Mouse (Mus musculus) embryonic facial prominence, embryonic 13.5 days (tissue): ENCODE results near the gene Trp73. TPM values are rescaled to one million over a fixed set of nuclear protein-coding genes. Genes with fewer than 3 reads are reported as not detected.

Source experiments
- ATAC-seq: fragments of 200-750 bp; cut with Nextera tagmentation; 2 replicates; pipeline ENCODE4 v1.8.0; 2017; ENCODE audit warnings: low read depth; ENCODE audit not compliant: insufficient number of reproducible peaks, insufficient read depth, low FRiP score, low TSS enrichment
- H3K27ac ChIP-seq: fragments of 300-500 bp; sonication (generic); 2 replicates; pipeline ENCODE4 v1.5.1; 2015; ENCODE audit warnings: moderate library complexity, mild to moderate bottlenecking, inconsistent platforms
- H3K27me3 ChIP-seq: fragments of 300-500 bp; sonication (generic); 2 replicates; pipeline ENCODE4 v1.6.1; 2015; ENCODE audit warnings: mild to moderate bottlenecking, inconsistent platforms
- H3K36me3 ChIP-seq: fragments of 300-500 bp; sonication (generic); 2 replicates; pipeline ENCODE4 v1.6.1; 2015; ENCODE audit warnings: mild to moderate bottlenecking, inconsistent platforms
- H3K4me1 ChIP-seq: fragments of 300-500 bp; sonication (generic); 2 replicates; pipeline ENCODE4 v1.6.1; 2015; ENCODE audit warnings: inconsistent platforms
- H3K4me2 ChIP-seq: fragments of 300-500 bp; sonication (generic); 2 replicates; pipeline ENCODE4 v1.6.1; 2015; ENCODE audit warnings: moderate library complexity, mild to moderate bottlenecking, inconsistent platforms
- H3K4me3 ChIP-seq: fragments of 300-500 bp; sonication (generic); 2 replicates; pipeline ENCODE4 v1.5.1; 2015; ENCODE audit warnings: mild to moderate bottlenecking, inconsistent platforms
- H3K9ac ChIP-seq: fragments of 300-500 bp; sonication (generic); 2 replicates; pipeline ENCODE4 v1.6.1; 2015; ENCODE audit warnings: mild to moderate bottlenecking, inconsistent platforms
- H3K9me3 ChIP-seq: fragments of 300-500 bp; sonication (generic); 2 replicates; pipeline ENCODE4 v1.6.1; 2016; ENCODE audit warnings: inconsistent platforms
- WGBS: fragments of 180-500 bp; shearing (Covaris S2); methylation state at CpG from one replicate; pipeline ENCODE4 v1.1.7; 2015; ENCODE audit warnings: mixed read lengths; 5-methylcytosine and 5-hydroxymethylcytosine counted together
- polyA plus RNA-seq: library from polyadenylated mRNA; unstranded; fragments of >200 nt; fragmentation: Nextera tagmentation; extraction: Ambion mirVana; gene quantifications from 2 replicates; pipeline ENCODE4 v1.2.1, GENCODE M21; 2015

Trp73 gene
- polyA plus RNA-seq, 1 experiment from 2014 or later = 5.7 TPM

- H3K27me3 ChIP-seq = no peaks in the 10 kb centered on the region
- 68% methylated on average over 4 of the region's 4 CpGs for WGBS
Measured at GRCm38 (mm10) chr4:154007759-154008158, 132.2 kb downstream of the Trp73 start.

GRCm38 (mm10) chr4:154006264-154006663, 133.7 kb downstream of the Trp73 start:
- Histone ChIP-seq H3K4me3 (no peak overlapping the region), H3K9me3 (no peaks in the 10 kb centered on the region), H3K4me2 (no peak overlapping the region), H3K27ac (no peak overlapping the region), H3K9ac (no peak overlapping the region), H3K4me1 (peaks cover 4% of the 10 kb centered on the region; the same call in 1 of the 2 replicates), H3K27me3 (no peaks in the 10 kb centered on the region), H3K36me3 (peaks cover 58% of the 10 kb centered on the region)
- 91% methylated on average over 6 of the region's 6 CpGs for WGBS
- no peak for ATAC-seq

More at GRCm38 (mm10) chr4:154007759-154008158, 132.2 kb downstream of the Trp73 start:
- Histone ChIP-seq H3K36me3 (peaks cover 47% of the 10 kb centered on the region), H3K4me2 (no peak overlapping the region), H3K4me1 (peaks cover 9% of the 10 kb centered on the region), H3K9me3 (no peaks in the 10 kb centered on the region), H3K4me3 (no peak overlapping the region), H3K9ac (peak overlapping the region; percentile 16; the same call in 1 of the 2 replicates), H3K27ac (no peak overlapping the region)
- no peak for ATAC-seq

Other genes starting within 250 kb of the Trp73 start
- 76.2 and 82.0 TPM in 2 replicates for gene A430005L14Rik, start 183.0 kb downstream of the Trp73 start, polyA plus RNA-seq
- gene Dffb, start 165.1 kb downstream of the Trp73 start, polyA plus RNA-seq = 15.4 and 18.1 TPM in 2 replicates
- 17.2 and 17.9 TPM in 2 replicates for gene Cep104, start 165.0 kb downstream of the Trp73 start, polyA plus RNA-seq
- gene Lrrc47, start 128.5 kb downstream of the Trp73 start, polyA plus RNA-seq = 20.1 and 21.4 TPM in 2 replicates
- gene Smim1, start 114.0 kb downstream of the Trp73 start, polyA plus RNA-seq = 12.5 and 16.8 TPM in 2 replicates
- not detected in 2 replicates for gene Ccdc27, start 97.5 kb downstream of the Trp73 start, polyA plus RNA-seq
- gene Wrap73, start 2.2 kb upstream of the Trp73 start, polyA plus RNA-seq = 44.1 and 44.9 TPM in 2 replicates
- gene Tprgl, start 20.5 kb upstream of the Trp73 start, polyA plus RNA-seq = 129 and 140 TPM in 2 replicates
- 99.7 and 104 TPM in 2 replicates for gene Megf6, start 30.5 kb upstream of the Trp73 start, polyA plus RNA-seq
- 5.9 and 7.7 TPM in 2 replicates for gene Arhgef16, start 161.5 kb upstream of the Trp73 start, polyA plus RNA-seq
- gene B230104I21Rik, start 195.9 kb upstream of the Trp73 start, polyA plus RNA-seq = not detected in 2 replicates